Mouse (Mus musculus): ENCODE results near the gene Gpr158.

Gene Gpr158

DNA sequence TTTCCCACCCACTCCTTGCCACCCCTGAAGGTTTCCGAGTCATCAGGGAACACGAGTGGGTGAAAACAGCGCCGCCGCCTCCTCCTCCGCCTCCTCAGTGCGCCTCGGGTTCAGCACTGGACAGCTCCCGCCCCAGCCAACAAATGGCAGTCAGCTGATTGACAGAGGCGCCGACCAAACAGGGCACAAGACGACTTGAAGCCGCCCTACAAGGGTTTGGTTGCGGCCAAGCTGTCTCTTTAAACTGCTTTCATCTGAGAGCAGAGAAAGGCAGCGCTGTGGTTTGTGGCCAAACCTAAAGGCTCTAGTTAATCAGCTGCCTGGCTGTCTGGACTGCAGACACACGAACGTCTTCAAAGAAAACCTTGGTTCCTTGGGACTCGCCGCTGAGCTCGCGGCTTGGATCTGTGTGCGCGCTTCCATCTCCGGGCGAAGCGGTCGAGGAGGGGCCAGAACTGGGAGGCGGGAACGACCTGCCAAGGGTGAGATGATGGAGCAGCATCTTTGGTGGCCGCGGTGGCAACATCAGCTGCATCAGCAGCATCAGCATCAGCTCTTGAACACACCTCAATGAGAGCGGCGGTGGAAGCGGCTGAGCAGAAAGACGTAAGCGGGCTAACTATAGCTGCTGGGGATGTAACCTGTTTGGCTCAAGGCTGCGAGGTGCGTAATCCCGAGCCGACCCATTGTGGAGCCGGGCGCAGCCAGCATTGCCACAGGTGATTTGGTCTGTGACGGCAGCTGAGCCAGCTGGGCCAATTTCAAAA, at the start of gene Gpr158:
Gene Gpr158, plus strand, starts transcription at position 198 of the 767 bp plus-strand sequence.
- H3K9me3 ChIP-seq (ENCODE audit: low read length): peaks cover 14% of the 10 kb centered on the region
- H3K4me3 ChIP-seq (replicated peaks; ENCODE audit: low read length): peak within 1 kb of the TSS; percentile 80
- H3K36me3 ChIP-seq (ENCODE audit: insufficient read depth, low read length): no peaks in the 10 kb centered on the region
- TF ChIP-seq CTCF (conservative IDR thresholded peaks at IDR 0.05; ENCODE audit: low read length) (no peak), POU5F1 (IDR thresholded peaks at IDR 0.05; ENCODE audit: borderline replicate concordance, low read length) (no peak), NANOG (IDR thresholded peaks at IDR 0.05; ENCODE audit: borderline replicate concordance, low read length) (no peak)
- peaks cover 49% of the 10 kb centered on the region for H3K27me3 ChIP-seq (ENCODE audit: insufficient read depth, low read length)
- peaks cover 18% of the 10 kb centered on the region for H3K4me1 ChIP-seq (replicated peaks; ENCODE audit: low read depth, low read length)

DNA sequence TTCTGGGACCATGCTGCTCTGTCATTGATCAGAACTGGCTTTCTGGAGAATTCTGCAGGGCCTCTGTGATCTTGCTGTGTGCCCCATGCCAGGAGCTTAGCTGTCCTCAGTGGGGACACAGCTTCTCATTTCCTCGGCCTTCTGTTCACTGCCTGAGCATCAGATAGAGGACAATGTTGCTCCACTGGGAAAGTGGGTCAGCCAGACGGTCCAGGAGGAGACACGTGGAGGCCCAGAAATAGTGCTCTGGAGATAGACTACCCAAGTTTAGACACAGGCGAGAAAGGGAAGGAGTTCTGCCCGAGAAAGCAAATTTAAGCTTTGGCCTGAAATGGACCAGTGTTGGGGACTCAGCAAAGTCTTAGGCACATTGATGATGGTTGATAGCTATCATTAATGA, 23.5 kb upstream of the Gpr158 start:
- Histone ChIP-seq H3K36me3 (ENCODE audit: insufficient read depth, low read length) (no peaks in the 10 kb centered on the region), H3K27me3 (ENCODE audit: insufficient read depth, low read length) (no peaks in the 10 kb centered on the region), H3K4me3 (replicated peaks; ENCODE audit: low read length) (no peak overlapping the region), H3K9me3 (ENCODE audit: low read length) (no peaks in the 10 kb centered on the region), H3K4me1 (replicated peaks; ENCODE audit: low read depth, low read length) (no peaks in the 10 kb centered on the region)
- TF ChIP-seq POU5F1 (IDR thresholded peaks at IDR 0.05; ENCODE audit: borderline replicate concordance, low read length) (no peak), NANOG (IDR thresholded peaks at IDR 0.05; ENCODE audit: borderline replicate concordance, low read length) (no peak), CTCF (conservative IDR thresholded peaks at IDR 0.05; ENCODE audit: low read length) (no peak)

DNA sequence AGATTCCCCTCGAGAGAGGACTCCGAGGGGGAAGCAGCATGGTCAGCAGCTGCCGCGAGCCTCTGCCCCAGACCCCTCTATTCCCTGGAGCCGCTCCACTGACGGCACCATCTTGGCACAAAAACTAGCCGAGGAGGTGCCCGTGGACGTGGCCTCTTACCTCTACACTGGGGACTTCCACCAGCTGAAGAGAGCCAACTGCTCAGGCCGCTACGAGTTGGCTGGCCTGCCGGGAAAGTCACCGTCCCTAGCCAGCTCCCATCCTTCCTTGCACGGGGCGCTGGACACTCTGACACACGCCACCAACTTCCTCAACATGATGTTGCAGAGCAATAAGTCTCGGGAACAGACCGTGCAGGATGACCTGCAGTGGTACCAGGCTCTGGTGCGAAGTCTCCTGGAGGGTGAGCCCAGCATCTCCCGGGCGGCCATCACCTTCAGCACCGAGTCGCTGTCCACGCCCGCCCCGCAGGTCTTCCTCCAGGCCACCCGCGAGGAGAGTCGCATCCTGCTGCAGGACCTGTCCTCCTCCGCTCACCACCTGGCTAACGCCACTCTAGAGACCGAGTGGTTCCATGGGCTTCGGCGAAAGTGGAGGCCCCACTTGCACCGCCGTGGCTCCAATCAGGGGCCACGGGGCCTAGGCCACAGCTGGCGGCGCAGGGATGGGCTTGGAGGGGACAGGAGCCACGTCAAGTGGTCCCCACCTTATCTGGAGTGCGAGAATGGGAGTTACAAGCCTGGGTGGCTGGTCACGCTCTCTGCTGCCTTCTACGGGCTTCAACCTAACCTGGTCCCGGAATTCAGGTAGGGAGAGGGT, 1.2 kb downstream of the Gpr158 start:
- peaks cover 49% of the 10 kb centered on the region for H3K27me3 ChIP-seq (ENCODE audit: insufficient read depth, low read length)
- no peak for TF ChIP-seq CTCF (conservative IDR thresholded peaks at IDR 0.05; ENCODE audit: low read length)
- TF ChIP-seq NANOG (IDR thresholded peaks at IDR 0.05; ENCODE audit: borderline replicate concordance, low read length): no peak
- TF ChIP-seq POU5F1 (IDR thresholded peaks at IDR 0.05; ENCODE audit: borderline replicate concordance, low read length): no peak
- peaks cover 9% of the 10 kb centered on the region for H3K9me3 ChIP-seq (ENCODE audit: low read length)
- peak overlapping the region; percentile 80 for H3K4me3 ChIP-seq (replicated peaks; ENCODE audit: low read length)
- H3K36me3 ChIP-seq (ENCODE audit: insufficient read depth, low read length): no peaks in the 10 kb centered on the region
- peaks cover 18% of the 10 kb centered on the region for H3K4me1 ChIP-seq (replicated peaks; ENCODE audit: low read depth, low read length)

DNA sequence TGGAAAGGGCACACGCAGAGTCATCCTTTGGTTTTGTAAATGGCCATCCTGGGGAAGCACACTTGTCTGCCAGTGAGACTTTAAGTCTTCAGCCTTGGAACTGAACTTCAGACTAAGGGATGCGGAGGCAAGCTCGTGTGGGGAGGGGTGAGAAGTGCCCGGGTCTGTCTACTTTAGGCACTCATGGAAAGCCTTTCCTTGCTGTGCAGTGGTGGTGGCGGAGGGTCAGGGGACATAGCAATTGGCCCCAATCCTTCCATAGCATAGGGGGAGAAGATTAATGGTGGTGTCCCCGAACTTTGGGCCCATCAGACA, 1.8 kb downstream of the Gpr158 start:
- Histone ChIP-seq H3K36me3 (ENCODE audit: insufficient read depth, low read length) (no peaks in the 10 kb centered on the region), H3K4me3 (replicated peaks; ENCODE audit: low read length) (peak overlapping the region; percentile 80), H3K9me3 (ENCODE audit: low read length) (peaks cover 3% of the 10 kb centered on the region), H3K4me1 (replicated peaks; ENCODE audit: low read depth, low read length) (peaks cover 18% of the 10 kb centered on the region), H3K27me3 (ENCODE audit: insufficient read depth, low read length) (peaks cover 49% of the 10 kb centered on the region)
- TF ChIP-seq POU5F1 (IDR thresholded peaks at IDR 0.05; ENCODE audit: borderline replicate concordance, low read length) (no peak), CTCF (conservative IDR thresholded peaks at IDR 0.05; ENCODE audit: low read length) (no peak), NANOG (IDR thresholded peaks at IDR 0.05; ENCODE audit: borderline replicate concordance, low read length) (no peak)

DNA sequence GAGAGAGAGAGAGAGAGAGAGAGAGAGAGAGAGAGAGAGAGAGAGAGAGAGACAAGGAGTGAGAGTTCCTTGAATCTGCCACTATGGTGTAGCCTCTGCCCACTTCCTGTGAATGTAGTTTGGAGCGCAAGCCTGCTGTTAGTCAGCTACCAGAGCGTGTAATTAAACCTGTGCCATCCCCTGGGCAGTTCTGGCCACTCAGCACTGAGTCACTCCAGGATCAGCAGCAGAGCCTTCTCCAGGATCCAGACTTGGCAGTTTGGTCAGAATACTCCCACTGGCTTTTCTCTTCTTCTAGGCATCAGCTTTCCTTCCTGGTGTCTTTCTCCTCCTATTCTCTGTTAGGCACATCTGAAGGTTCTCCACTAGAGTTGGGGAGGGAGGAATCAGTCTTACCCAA, 2.2 kb downstream of the Gpr158 start:
- H3K36me3 ChIP-seq (ENCODE audit: insufficient read depth, low read length): no peaks in the 10 kb centered on the region
- H3K4me1 ChIP-seq (replicated peaks; ENCODE audit: low read depth, low read length): peaks cover 18% of the 10 kb centered on the region
- TF ChIP-seq CTCF (conservative IDR thresholded peaks at IDR 0.05; ENCODE audit: low read length) (no peak), POU5F1 (IDR thresholded peaks at IDR 0.05; ENCODE audit: borderline replicate concordance, low read length) (no peak), NANOG (IDR thresholded peaks at IDR 0.05; ENCODE audit: borderline replicate concordance, low read length) (no peak)
- H3K27me3 ChIP-seq (ENCODE audit: insufficient read depth, low read length): peaks cover 49% of the 10 kb centered on the region
- H3K4me3 ChIP-seq (replicated peaks; ENCODE audit: low read length): no peak overlapping the region
- no peaks in the 10 kb centered on the region for H3K9me3 ChIP-seq (ENCODE audit: low read length)

DNA sequence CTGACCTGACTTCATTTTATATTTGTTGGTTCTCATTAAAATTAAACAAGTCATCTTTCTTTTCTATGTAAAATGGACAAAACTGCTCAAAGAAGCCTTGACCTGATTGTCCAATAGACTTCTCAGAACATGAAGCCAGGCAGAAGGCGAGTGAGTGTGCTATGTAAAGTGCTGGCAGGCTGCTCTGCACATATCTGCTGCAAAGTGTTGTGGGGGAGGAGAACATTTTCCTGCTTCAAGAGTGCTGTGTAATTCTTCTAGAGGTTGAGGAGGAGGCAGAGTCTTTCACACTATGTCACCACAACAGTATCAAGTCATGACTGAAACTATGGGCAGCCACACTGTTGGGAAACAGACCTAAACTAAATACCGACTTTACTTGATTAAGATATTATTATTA, 12.2 kb downstream of the Gpr158 start:
- TF ChIP-seq POU5F1 (IDR thresholded peaks at IDR 0.05; ENCODE audit: borderline replicate concordance, low read length): no peak
- no peak for TF ChIP-seq NANOG (IDR thresholded peaks at IDR 0.05; ENCODE audit: borderline replicate concordance, low read length)
- no peak for TF ChIP-seq CTCF (conservative IDR thresholded peaks at IDR 0.05; ENCODE audit: low read length)
- no peaks in the 10 kb centered on the region for H3K27me3 ChIP-seq (ENCODE audit: insufficient read depth, low read length)

DNA sequence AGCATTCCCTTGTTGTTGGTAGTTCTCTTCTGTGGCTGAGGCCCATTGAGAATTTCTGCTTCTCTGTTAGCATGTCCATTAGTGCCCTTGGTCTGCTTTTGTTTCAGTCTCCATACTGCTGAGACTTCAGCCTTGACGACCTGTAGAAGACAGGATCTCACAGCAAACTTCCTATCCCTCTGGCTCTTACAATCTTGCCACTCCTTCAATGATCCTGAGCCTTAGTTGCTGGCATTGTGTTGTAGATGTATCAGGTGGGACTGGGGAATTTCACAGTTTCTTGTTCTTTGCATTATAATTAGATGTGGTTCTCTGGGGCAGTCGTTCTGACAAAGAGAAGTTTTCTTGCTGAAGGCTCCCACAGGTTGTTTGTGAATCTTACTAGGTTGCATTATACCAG, 25.4 kb downstream of the Gpr158 start:
- Histone ChIP-seq H3K4me3 (replicated peaks; ENCODE audit: low read length) (no peak overlapping the region), H3K9me3 (ENCODE audit: low read length) (peaks cover 32% of the 10 kb centered on the region), H3K27me3 (ENCODE audit: insufficient read depth, low read length) (no peaks in the 10 kb centered on the region), H3K36me3 (ENCODE audit: insufficient read depth, low read length) (no peaks in the 10 kb centered on the region), H3K4me1 (replicated peaks; ENCODE audit: low read depth, low read length) (peaks cover 34% of the 10 kb centered on the region)
- TF ChIP-seq NANOG (IDR thresholded peaks at IDR 0.05; ENCODE audit: borderline replicate concordance, low read length) (peak; percentile 85), CTCF (conservative IDR thresholded peaks at IDR 0.05; ENCODE audit: low read length) (no peak)

More for the DNA sequence above, 12.2 kb downstream of the Gpr158 start:
- Histone ChIP-seq H3K36me3 (ENCODE audit: insufficient read depth, low read length) (no peaks in the 10 kb centered on the region), H3K4me3 (replicated peaks; ENCODE audit: low read length) (no peak overlapping the region), H3K9me3 (ENCODE audit: low read length) (peaks cover 3% of the 10 kb centered on the region; the same call in 1 of the 2 replicates), H3K4me1 (replicated peaks; ENCODE audit: low read depth, low read length) (no peaks in the 10 kb centered on the region)

DNA sequence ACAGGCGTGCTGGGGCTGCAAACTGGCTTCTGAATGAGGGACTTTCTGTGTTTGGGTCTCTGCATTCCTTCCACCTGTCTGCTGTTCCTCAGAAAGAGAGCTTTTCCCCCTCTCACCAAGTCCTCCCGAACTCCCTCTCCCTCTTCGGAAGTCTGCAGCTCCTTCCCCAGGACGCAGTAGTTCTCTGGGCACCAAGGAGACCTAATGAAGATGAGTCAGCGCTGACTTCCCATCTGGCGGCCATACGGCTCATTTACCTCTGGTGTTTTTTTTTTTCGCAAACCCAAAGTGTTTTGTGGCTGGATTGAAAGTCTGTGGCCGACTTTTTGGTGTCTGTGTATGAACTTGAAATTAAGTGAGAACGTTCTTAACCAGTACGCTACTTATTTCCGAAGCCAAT, 30.0 kb downstream of the Gpr158 start:
- no peaks in the 10 kb centered on the region for H3K27me3 ChIP-seq (ENCODE audit: insufficient read depth, low read length)
- no peak overlapping the region for H3K4me3 ChIP-seq (replicated peaks; ENCODE audit: low read length)
- TF ChIP-seq CTCF (conservative IDR thresholded peaks at IDR 0.05; ENCODE audit: low read length) (no peak), POU5F1 (IDR thresholded peaks at IDR 0.05; ENCODE audit: borderline replicate concordance, low read length) (no peak), NANOG (IDR thresholded peaks at IDR 0.05; ENCODE audit: borderline replicate concordance, low read length) (no peak)
- H3K4me1 ChIP-seq (replicated peaks; ENCODE audit: low read depth, low read length): peaks cover 43% of the 10 kb centered on the region
- no peaks in the 10 kb centered on the region for H3K36me3 ChIP-seq (ENCODE audit: insufficient read depth, low read length)
- peaks cover 9% of the 10 kb centered on the region; the same call in 1 of the 2 replicates for H3K9me3 ChIP-seq (ENCODE audit: low read length)
